Mouse (Mus musculus) liver, adult 2 months (tissue): ENCODE measurements around the gene Khdc3. TPM values are rescaled to one million over a fixed set of nuclear protein-coding genes. Genes with fewer than 3 reads are reported as not detected.
A peak's percentile ranks its signal among the peaks of the same experiment; 100 is the strongest.

Source experiments
- DNase-seq: peaks from one replicate; pipeline ENCODE4 v3.0.0-alpha.2; 2011; ENCODE audit warnings: low read depth, low spot score; ENCODE audit errors: extremely low read depth
- H3K27ac ChIP-seq: fragments of 200-500 bp; replicated peaks from 2 replicates; pipeline ENCODE4 v1.5.1; 2012; ENCODE audit warnings: low read depth, mild to moderate bottlenecking, control low read depth, inconsistent platforms, low read length; ENCODE audit not compliant: insufficient read depth
- H3K27me3 ChIP-seq: fragments of 200-500 bp; 2 replicates; pipeline ENCODE4 v1.6.1; 2012; ENCODE audit warnings: mild to moderate bottlenecking, moderate library complexity, low read length, inconsistent platforms; ENCODE audit not compliant: control insufficient read depth, insufficient read depth
- H3K36me3 ChIP-seq: fragments of 200-500 bp; 2 replicates; pipeline ENCODE4 v1.6.1; 2012; ENCODE audit warnings: low read length, inconsistent platforms; ENCODE audit not compliant: control insufficient read depth, insufficient read depth
- H3K4me1 ChIP-seq: fragments of 200-500 bp; 2 replicates; pipeline ENCODE4 v1.6.1; 2011; ENCODE audit warnings: low read length; ENCODE audit not compliant: control insufficient read depth, insufficient read depth
- H3K4me3 ChIP-seq: fragments of 200-500 bp; 2 replicates; pipeline ENCODE4 v1.5.1; 2011; ENCODE audit warnings: low read depth, mild to moderate bottlenecking, control low read depth, low read length, moderate library complexity; ENCODE audit not compliant: insufficient read depth
- H3K79me2 ChIP-seq: fragments of 200-500 bp; 2 replicates; pipeline ENCODE4 v1.6.1; 2012; ENCODE audit warnings: inconsistent platforms, mild to moderate bottlenecking, low read length, moderate library complexity; ENCODE audit not compliant: control insufficient read depth, insufficient read depth
- H3K9ac ChIP-seq: fragments of 200-500 bp; 2 replicates; pipeline ENCODE4 v1.6.1; 2012; ENCODE audit warnings: low read depth, mild to moderate bottlenecking, control low read depth, inconsistent platforms, low read length
- CTCF ChIP-seq: fragments of 200-500 bp; IDR thresholded peaks from 2 replicates; pipeline ENCODE4 v1.5.1; 2011; ENCODE audit warnings: low read depth, low read length, control low read depth
- POLR2A ChIP-seq: fragments of 200-500 bp; IDR thresholded peaks from 2 replicates; pipeline ENCODE4 v1.6.1; 2011; ENCODE audit warnings: low read length, control low read depth; ENCODE audit not compliant: insufficient read depth; ENCODE audit errors: extremely low read depth
- WGBS: fragments of 180-500 bp; shearing (Covaris S2); methylation state at CpG from one replicate; pipeline ENCODE4 v1.1.7; 2018; 5-methylcytosine and 5-hydroxymethylcytosine counted together
- polyA plus RNA-seq: library from polyadenylated mRNA; depleted of rRNA; stranded (reverse); fragments of >200 nt; gene quantifications from 2 replicates; pipeline ENCODE4 v1.2.3, GENCODE M21; 2012; rRNA removed
- total RNA-seq: library from RNA; depleted of rRNA; stranded (reverse); fragments of >200 nt; gene quantifications from 2 replicates; pipeline ENCODE4 v1.2.3, GENCODE M21; 2014; rRNA removed

Khdc3 gene
- total RNA-seq (not detected in 2 replicates), polyA plus RNA-seq (0.07 TPM in 1 of 2 replicates, not detected in the other)

DNA sequence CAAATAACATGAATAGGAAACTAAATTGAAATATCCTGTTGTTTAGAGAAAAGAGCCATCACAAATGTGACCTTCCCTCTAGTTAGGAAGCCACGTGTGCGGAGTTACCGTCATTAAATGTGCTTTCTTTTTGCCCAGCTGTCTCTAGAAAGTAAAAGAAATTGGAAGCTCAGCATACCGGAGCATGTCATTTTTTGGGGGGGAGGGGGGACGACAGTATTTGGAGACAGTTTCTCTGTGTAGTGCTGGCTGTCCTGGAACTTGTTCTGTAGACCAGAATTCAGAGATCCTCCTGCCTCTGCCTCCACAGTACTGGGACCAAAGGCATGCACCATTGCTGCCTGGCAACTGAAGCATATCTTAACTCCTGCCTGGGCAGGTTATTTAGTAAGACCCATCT lies at the start of gene Khdc3:
TSS of gene Khdc3 (plus strand) at position 301 of the 400 bp plus-strand sequence.
- TF ChIP-seq POLR2A: no peak
- no peak for TF ChIP-seq CTCF
- H3K9ac ChIP-seq: no peak within 1 kb of the TSS
- no peak for DNase-seq
- no peaks in the 10 kb centered on the region for H3K79me2 ChIP-seq
- H3K27ac ChIP-seq: no peak within 1 kb of the TSS
- H3K4me1 ChIP-seq: peaks cover 6% of the 10 kb centered on the region; the same call in 1 of the 2 replicates
- no peaks in the 10 kb centered on the region for H3K36me3 ChIP-seq
- H3K27me3 ChIP-seq: no peaks in the 10 kb centered on the region
- 94% methylated on average over 5 of the region's 5 CpGs for WGBS
- no peak within 1 kb of the TSS for H3K4me3 ChIP-seq

DNA sequence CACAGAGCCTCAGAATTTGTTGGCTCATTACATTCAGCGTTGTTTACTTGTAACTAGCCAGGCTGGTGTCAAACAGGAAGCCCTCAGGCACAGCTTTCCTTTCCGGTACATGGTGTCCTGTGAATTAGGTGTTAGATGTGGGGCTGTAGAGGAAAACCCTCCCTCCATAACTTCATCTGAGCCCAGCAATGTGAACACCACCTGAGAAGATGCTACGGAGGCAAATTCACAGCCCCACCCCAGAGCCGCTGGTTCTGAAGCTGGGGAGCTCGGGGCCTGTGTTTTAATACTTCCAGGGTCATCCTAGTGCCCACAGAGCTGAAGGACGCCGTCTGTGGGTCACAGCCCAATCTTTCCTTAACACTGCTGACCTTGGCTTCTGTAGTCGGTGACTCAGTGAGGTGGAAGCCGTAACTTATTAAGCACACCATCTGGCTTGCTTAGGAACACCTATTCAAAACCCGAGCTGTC lies 46.2 kb upstream of the Khdc3 start:
- TF ChIP-seq CTCF (no peak), POLR2A (no peak)
- no peaks in the 10 kb centered on the region for H3K36me3 ChIP-seq
- 61% methylated on average over 10 of the region's 10 CpGs for WGBS
- no peaks in the 10 kb centered on the region for H3K27me3 ChIP-seq
- H3K79me2 ChIP-seq: peaks cover 2% of the 10 kb centered on the region; the same call in 1 of the 2 replicates
- peak overlapping the region; percentile 71 for H3K27ac ChIP-seq
- DNase-seq: no peak
- no peak overlapping the region for H3K4me3 ChIP-seq
- peaks cover 2% of the 10 kb centered on the region; the same call in 1 of the 2 replicates for H3K4me1 ChIP-seq
- H3K9ac ChIP-seq: no peak overlapping the region

DNA sequence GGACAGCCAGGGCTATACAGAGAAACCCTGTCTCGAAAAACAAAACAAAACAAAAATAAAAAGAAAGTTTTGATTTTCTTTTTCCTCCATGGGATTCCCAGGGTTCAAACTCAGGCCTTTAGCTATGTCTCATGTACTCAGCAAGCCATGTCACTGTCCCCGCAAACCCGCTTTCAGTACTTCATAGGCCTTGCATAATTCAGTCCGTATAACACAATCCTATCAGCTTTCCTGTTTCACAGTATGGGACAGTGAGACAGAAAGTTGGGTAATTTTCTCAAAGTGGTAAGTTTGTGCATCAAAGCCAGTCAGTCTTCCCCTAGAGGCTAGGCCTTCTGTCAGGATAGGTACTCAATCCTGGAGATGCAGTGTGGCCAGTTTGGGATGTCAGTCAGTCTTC lies 42.4 kb upstream of the Khdc3 start:
- TF ChIP-seq POLR2A (no peak), CTCF (no peak)
- no peaks in the 10 kb centered on the region for H3K27me3 ChIP-seq
- peaks cover 2% of the 10 kb centered on the region; the same call in 1 of the 2 replicates for H3K4me1 ChIP-seq
- no peak for DNase-seq
- WGBS: 90% methylated on average over 4 of the region's 4 CpGs
- H3K9ac ChIP-seq: no peak overlapping the region
- no peaks in the 10 kb centered on the region for H3K36me3 ChIP-seq
- H3K27ac ChIP-seq: no peak overlapping the region
- 0 out of 2 replicates have a peak, but pooled peaks cover 4% of the 10 kb centered on the region for H3K79me2 ChIP-seq
- no peak overlapping the region for H3K4me3 ChIP-seq

DNA sequence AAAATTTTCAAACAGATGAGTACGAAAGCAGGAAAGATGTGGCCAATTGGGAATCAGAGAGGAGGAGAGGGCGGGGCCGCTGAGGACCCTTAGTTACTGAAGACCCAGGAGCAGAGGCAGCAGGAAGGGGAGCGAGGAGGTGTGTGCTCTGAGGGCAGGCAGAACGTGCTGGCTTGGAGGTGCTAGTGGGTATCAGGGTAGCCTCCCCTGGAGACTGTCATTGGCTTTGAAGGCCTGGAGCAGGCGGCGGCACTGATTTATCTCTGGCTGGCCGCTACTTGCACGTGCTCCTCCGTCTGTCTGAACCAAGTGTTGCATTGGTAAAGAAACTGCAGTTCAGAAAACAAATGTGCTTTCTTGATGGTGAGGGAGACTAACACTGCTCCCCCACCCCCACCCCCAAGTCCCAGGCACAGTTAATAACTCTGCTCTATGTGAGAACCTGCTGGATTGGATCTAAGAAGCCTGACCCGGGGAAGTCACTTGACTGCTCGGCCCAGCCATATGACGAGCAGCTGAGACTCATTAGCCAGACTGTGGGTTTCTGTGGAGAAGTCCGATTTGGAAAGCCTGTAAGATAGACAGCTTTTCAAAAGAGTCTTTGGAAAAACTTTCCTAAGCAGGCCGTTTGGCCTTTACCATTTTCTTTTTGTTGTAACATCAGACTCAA lies 37.9 kb upstream of the Khdc3 start:
- WGBS: 82% methylated on average over 15 of the region's 15 CpGs
- no peak overlapping the region for H3K4me3 ChIP-seq
- H3K9ac ChIP-seq: no peak overlapping the region
- H3K27me3 ChIP-seq: no peaks in the 10 kb centered on the region
- no peak overlapping the region for H3K27ac ChIP-seq
- no peak for TF ChIP-seq CTCF
- peaks cover 6% of the 10 kb centered on the region for H3K4me1 ChIP-seq
- DNase-seq: no peak
- H3K36me3 ChIP-seq: no peaks in the 10 kb centered on the region
- 0 out of 2 replicates have a peak, but pooled peaks cover 2% of the 10 kb centered on the region for H3K79me2 ChIP-seq

DNA sequence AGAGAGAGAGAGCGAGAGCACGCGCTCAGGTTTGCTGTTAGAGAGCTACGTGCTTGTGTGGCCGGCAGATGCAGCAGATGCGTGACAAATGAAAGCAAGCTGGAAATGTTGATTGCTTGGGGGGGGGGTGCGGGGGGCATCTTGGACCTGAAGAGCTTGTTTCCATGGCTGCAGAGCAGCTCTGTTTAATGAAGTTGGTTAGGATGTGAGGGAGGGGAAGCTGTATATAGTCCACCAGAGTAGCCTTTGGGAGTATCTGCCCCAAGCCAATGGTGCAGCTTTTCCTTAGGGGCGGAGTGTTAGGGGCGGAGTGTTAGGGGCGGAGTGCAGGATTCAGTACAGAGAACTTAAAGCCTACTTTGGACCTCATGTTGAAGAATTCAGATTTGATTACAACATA lies 34.5 kb upstream of the Khdc3 start:
- Histone ChIP-seq H3K4me1 (peaks cover 6% of the 10 kb centered on the region), H3K27ac (0 out of 2 replicates have a peak overlapping the region, but pooled peaks have one; percentile 16), H3K27me3 (no peaks in the 10 kb centered on the region), H3K4me3 (no peak overlapping the region), H3K79me2 (no peaks in the 10 kb centered on the region), H3K9ac (no peak overlapping the region), H3K36me3 (no peaks in the 10 kb centered on the region)
- TF ChIP-seq POLR2A (no peak), CTCF (no peak)
- WGBS: 67% methylated on average over 10 of the region's 10 CpGs
- peak; percentile 32 for DNase-seq

DNA sequence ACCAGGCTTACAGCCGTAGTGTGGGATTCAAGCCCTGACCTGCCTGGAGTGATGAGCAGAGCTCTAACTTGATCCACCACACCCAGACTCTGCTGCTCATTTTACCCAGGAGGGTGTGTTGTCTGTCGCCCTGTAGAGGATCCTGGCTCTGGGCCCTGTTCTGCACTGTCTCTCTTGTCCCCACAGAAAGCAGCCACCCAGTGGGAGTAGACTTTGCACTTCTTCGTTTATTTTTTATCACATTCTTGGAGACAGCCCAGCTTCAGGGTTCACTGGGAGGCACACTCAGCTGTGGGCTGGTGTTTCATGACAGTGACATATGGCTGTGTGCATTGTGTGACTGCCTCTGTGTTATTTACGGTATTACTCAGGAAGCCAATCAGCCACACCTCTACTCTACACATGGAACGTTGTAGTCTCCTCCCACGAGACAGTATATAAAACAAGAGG lies 33.4 kb upstream of the Khdc3 start:
- Histone ChIP-seq H3K27me3 (no peaks in the 10 kb centered on the region), H3K4me3 (no peak overlapping the region), H3K4me1 (peaks cover 6% of the 10 kb centered on the region), H3K27ac (peak overlapping the region; percentile 46), H3K9ac (no peak overlapping the region), H3K36me3 (no peaks in the 10 kb centered on the region), H3K79me2 (no peaks in the 10 kb centered on the region)
- peak; percentile 62 for DNase-seq
- 33% methylated on average over 6 of the region's 6 CpGs for WGBS
- TF ChIP-seq POLR2A: no peak
- no peak for TF ChIP-seq CTCF
